Mouse (Mus musculus) adrenal gland, adult 18-20 months (tissue): ENCODE measurements around the gene Sh3bp4. TPM values are rescaled to one million over a fixed set of nuclear protein-coding genes. Genes with fewer than 3 reads are reported as not detected.

ENCODE experiments used
- DNase-seq, 2 experiments: peaks; one replicate each; pipeline ENCODE4 v3.0.0; 2021 to 2022; ENCODE audit warnings: low spot score in 2 of 2
- total RNA-seq, 2 experiments: library from RNA; stranded (reverse); gene quantifications; 1 replicate in 1 of 2; 2 replicates in 1 of 2; pipeline ENCODE4 v1.2.3; 2021

Gene Sh3bp4
- total RNA-seq, 2 experiments from 2014 or later, result 19.4 to 21.1 TPM

DNA sequence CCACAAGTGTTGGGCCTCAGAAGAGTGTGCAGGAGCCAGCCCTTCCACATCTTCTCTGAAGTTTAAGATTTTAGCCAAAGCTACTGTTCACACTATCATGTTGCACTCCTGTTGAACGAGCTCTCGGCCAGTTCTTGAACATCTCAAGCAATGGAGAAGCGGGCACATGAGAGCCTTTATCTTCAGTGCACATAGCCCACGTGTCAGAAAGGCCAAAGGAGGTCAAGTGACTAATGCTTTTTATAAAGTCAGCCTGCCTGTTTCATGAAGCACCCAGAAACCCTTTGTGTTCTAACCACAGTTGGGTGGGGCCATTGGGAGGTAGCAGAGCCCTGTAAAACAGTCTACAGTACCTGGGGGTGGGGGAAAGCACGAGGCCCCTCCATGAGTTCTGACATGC is 52.2 kb downstream of the Sh3bp4 start:
- no peak for DNase-seq

DNA sequence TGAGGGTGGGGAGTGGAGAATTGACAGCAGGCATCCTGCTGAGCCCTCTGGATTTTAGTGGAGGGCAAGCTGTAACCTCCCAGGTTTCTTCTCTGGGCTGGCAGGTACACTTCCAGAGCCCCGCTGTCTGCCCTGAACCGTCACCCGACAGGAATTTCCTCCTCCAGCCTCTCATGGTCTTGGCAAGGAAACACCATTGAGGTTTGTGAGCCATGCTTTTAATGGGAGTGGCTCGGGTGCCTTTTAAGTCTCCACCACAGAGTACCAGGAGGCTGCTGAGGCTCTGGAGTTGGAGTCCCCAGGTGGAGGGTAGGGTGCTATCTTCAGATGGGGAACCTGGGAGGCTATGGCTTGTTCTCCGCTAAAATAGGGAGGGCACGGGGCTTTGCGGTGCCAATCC is 53.9 kb downstream of the Sh3bp4 start:
- no peak for DNase-seq

DNA sequence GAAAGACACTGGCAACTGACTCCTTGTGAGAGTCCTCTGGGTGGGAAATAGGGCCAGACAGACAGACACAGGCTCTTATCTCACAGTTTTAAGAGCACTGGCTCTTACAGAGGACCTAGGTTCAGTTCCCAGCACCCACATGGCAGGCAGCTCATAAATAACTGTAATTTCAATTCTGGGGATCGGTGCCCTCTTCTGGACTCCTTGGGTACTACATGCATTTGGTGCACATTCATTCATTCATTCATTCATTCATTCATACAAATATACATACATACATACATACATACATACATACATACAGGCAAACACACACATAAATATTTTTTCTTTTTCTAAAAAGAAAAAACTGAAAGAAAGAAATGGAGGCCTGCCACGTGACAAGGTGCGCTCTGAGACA is 56.9 kb downstream of the Sh3bp4 start:
- no peak for DNase-seq

DNA sequence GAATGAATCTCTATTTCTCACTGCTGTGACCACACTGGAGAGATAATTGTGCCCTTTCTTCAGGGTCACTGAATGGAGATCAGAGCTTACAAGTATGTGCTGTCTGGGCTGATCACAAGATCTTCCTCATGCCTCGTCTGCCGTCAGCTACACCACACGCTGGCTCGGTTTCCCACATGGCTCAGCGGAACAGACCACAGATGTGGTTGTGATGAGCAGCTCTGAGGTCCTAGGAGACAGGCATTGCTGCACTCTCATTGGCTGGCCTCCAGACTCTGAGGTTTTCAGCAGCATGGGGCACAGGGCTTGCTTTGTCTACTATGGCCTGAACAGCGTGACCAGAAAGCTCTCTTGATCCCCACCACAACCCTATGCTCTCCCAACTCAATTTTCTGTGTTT is 60.2 kb downstream of the Sh3bp4 start:
- no peak for DNase-seq

DNA sequence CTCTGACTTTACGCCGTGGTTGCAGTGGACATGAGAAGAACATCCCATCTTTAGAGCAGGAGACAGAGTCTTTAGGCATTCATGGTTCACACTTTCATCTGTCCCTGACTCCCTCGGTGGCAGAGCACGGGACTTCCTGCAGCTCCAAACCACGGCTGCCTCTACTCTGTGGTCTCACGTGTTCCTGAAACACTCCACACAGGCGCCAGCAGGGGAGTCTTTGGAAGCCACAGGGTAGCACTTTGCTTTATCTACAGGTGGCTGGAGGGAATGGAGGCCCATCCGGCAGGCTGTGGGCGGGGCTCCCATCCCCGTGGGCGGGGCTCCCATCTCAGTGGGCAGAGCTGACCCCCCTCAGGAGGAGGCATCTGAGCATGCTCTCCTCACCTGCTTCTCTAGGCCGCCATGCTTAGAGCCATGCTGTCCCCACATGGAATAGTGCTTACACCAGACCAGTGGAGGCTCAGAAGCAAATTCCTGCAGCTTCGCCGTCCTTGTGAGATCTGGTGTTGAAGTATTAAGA is 60.9 kb downstream of the Sh3bp4 start:
- no peak for DNase-seq

DNA sequence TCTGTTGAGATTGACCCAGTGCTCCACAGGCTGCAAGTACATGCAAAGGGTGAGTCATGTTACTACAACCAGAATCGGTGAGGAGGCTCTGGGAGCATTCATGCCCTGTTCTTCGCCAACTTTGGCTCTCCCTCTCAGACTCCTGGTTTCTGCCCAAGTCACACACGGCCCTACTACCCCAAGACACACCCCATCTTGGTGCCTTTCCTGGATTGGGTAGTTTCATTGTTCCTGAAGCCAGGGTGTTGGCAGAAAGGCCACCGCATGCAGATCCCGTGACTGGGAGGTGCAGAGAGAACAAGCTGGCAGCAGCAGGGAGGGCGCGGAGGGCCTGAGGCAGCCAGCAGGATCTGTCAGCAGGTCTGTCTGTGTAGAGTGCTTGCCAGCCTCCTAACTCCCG is 61.5 kb downstream of the Sh3bp4 start:
- no peak for DNase-seq

DNA sequence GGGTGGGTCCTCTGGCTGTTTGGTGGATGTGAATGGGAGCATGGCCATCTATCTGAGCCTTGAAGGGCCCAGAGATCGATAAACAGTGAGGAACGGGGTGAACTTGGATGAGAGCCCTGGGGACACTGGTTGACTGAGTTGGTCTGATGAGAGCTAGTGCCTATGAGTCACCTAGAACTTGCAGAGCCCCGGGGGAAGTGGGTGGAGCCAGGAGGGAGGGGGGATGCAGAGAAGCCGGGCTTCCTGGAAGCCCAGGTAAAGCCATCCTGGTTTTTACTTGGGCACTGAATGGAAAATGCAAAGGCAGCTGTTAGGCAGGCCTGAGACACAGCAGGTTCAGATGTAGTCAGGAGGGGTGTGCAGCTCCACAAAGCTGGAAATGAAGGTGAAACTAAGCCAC is 63.1 kb downstream of the Sh3bp4 start:
- DNase-seq, result no peak

DNA sequence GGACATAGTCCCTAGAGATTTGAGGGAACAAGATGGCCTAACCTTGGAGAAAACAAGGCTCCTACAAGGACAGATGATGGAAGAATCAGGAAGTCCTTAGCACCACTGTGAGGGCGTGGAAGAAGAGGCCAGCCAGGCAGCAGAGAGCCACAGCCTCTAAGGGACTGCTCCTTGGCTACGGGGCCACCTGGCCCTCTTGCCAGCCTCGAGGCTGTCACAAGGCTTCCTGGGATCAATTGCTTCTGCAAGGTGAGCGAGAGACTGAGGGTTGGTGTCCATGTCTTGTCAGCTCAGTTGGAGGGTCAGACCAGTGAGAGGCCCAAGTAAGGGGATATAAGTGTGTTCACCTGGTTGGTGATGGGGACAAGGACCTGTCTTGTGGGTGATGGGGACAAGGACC is 63.5 kb downstream of the Sh3bp4 start:
- DNase-seq, result no peak

DNA sequence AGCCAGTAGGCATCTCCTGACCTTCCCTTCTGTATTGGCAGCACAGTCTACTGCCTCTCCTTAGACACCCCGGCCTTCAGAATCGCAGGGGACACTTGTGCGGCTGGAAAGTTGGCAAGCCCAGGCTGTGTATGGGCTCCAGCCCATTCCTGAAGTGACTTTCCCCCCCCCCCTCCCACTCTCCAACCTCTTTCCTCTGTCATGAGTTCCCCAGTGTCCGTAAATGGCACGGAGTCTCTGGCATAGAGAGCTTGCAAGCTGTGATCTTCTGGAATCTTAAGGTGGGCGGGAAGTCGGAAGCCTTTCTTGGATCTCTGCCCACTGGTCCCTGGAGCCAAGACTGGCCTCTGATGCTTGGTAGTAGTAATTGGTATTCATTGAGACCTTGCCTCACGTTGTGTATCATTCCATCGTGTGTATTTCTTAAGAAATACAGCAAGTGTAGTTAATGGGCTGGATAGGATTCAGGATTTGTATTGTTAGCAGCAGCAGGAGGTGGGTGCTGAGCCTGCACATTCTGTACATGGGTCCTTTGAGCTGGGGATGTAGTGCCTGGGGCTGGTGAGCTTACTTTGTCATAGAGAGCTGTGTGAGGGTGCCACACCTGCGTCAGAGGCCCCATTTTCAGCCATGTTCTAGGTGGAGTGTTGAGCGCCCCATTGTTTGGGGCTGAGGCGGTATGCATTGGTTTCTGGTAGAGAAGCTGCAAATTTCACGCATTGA is 66.0 kb downstream of the Sh3bp4 start:
- DNase-seq, result no peak

DNA sequence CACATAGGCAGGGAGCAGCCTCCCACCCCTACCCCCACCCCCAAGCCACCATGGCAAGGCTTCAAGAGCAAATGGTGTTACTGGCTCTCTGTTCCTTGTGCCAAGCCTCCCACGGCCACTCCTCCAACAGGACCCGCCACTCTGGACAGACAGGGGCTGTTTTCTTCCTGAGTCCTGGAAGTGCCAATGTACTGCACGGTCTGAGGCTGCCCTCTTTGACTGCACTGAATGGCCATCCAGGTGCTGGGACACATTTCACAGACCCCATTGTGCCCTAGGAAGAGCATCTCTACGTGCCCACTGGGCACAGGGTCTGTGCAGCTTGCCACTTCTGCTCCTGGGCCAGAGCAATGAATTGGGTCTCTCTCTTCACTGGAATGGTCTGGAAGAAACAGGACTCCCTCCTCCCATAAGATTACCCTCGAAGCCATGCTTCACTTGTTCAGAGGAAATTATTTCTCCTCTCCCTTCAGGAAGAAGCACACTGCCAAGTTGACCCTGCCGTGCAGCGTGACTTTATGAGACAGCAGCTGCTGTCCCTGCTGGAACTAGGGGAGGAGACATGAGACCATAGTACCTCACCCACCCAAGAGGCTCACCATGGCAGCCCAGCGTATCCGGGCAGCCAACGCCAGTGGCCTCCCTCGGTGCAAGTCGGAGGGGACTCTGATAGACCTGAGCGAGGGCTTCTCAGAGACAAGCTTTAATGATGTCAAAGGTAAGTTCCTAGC is 67.0 kb downstream of the Sh3bp4 start:
- DNase-seq, result no peak

DNA sequence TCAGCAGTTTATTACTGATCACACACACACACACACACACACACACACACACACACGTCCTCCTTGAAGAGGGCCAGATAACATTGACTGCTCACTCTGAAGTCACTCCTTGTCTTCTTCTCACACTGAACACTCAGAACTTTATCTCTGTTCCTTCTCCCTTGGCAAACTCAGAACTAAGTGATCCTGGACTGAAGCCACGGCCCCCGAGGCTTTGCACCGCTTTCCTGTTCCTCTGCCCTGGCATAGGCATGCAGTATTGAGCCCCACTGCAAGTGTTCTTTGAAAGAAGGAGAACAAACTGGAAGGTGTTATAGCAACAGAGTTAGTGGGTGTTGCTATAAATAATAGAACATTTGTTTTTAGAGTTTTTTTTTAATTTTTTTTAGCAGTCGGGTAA is 68.1 kb downstream of the Sh3bp4 start:
- no peak for DNase-seq

DNA sequence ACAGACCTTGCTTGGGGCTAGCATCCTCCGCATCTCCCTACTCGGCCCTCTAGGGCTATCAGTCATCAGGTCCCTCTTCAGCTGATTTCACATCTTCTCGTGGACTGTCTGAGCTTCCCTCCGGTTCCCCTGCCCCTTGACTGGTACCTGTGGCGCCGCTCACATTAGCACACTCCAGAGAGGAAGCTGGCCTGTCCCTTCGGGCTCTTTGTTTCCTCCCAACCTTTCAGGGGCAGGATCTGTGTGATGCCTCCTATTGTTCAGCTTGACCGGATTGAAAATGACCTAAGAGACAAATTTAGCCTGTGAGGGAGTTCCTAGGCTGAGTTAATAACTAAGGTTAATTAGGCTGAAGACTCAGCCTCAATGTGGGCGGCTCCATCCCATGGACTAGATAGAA is 69.9 kb downstream of the Sh3bp4 start:
- DNase-seq, result no peak

DNA sequence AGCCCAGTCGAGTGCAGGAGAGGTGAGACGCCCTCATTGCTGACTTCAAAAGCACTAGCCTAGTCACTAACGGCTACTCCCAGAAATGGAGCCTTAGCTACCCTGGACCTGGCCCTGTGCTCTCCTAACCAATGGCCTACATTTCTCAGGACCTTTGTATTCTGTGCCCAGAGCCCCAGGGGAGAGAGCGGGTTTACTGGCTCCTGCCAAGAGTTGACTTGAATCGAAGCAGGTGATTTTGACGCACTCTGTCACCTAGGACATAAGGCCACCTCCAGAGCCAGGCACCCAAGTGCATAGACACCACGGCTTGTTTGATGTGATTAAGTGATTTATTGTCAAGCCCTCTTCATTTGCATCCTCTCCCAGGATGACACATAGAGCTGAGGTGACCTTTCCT is 80.9 kb downstream of the Sh3bp4 start:
- DNase-seq, result no peak

DNA sequence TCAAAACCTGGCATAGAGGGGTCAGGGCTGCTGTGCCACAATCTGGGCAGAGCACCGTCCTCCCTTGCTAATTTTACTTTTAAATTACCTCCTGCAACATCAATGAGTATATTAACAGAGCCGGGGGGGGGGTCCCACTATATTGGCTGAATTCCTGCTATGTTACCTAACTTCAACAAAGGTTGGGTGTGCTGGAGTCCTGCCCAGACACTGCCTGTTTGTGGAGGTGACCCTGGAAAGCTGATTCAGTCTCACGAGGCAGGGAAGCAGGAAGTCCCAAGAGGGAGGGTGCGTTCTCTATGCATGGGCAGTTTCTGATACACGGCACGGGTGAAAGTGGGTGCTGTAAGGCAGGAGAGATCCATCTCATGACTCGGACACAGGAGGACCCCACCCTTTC is 82.4 kb downstream of the Sh3bp4 start:
- DNase-seq, result no peak

DNA sequence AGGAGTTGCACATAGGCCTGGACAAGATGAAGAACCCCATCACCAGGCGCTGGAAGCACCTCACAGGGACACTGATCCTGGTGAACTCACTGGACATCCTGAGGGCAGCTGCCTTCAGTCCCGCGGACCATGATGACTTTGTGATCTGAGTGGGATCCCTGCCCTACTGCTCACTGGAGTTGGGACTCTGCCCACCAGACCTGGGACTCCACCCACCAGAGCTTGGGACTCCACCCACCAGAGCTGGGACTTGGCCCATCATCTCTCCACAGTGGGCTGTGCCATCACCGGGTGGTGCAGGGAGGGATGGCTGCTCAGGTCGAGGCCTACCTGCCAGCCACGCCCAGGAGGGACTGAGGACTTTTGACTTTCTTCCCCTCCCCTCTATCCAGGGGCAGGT is 83.0 kb downstream of the Sh3bp4 start:
- DNase-seq, result no peak

DNA sequence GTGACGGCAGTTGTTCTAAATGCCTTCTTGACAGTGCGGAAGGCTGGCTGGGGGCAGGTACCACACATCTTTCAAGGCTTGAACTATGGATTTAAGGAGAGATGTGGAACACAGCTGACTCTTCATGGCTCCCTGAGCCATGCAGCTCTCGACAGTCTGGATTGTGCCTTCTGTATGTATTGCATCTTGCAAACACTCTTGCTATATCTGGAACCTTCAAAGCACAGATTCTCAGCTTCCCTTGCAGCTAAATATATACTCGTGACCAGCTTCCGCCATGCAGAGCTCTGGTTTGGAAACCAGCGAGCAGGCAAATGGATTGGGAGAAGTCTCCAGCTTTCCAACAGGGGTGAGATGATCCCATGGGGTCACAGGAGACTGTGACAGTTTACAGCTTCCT is 93.3 kb downstream of the Sh3bp4 start:
- no peak for DNase-seq

DNA sequence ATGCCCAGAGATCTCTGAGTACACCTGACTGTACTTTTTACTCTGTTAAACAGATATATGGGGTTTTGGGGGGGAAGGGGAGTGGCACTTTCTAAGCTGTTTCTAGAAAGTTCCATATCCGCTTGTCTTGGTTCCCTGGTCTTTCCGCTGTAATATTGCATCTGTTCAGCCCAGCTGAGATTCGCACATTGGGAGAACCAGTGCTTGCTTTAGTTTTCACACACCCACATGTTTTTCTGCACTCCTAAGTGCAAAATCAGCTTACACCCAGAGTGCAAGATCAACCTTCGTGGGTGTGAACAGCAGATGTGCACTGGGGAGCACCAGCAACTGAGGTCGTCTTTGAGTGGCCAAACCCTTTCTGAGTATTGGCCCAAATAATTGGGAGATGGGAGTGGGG is 94.1 kb downstream of the Sh3bp4 start:
- DNase-seq, result no peak

DNA sequence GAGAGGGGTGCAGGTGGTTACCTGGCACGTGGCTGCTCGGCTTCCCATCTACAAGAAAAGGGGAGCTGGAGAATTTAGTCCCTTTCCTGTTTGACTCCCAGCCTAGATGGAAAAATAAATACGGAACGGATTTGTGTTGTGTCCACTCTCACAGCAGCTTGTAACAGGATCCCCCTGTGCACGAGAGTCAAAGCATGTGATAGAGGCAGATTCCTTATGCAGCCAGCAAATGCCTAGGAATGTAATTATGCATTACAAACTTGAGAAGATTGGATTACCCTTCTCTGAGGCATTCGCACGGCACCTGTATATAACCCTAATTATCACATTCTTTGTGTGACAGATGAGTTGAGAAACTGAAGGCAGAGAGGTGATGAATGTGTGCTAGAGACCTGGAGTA is 94.5 kb downstream of the Sh3bp4 start:
- DNase-seq, result no peak

DNA sequence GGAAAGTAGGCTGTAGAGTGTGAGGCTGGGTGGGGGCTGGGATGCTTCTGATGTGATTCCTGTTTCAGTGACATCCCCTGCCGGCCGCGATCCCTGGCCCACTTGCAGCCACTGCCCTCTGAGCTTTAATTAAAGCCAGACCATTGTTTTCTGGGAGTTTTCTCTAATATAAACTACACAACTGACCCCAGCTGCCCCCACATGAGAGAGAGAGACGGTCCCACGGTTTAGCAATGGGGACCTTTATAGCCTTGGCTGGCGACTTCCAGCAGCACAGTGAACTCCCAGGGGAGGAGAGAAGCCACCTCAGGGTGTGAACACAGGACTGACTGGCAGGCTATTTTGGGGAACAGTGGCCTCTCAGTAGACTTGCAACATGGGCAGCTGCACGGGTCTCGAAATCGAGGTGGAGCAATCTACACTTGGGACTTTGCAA is 96.6 kb downstream of the Sh3bp4 start:
- DNase-seq, result no peak

DNA sequence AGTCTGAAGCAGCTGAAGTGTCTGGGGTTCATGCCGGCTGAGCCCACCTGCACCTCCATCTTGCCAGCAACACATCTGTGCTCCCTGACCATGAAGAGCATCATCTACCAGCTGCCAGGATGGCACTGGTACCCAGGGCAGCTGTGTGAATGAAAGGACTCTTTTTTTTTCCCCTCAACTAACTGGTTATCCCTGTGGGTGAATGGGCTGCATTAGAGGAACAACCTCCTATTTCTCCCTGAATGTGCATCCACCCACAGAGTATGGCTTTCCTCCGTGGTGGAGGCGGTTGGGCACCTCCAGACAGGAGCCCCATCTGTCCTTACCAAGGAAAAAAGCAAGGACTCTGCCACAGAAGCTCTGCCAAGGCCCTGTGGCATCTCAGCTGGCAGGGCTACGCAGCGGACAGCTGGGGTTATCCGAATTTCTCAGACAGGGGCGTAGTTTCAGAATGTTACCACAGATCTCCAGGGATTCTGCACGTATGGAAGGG is 101.1 kb downstream of the Sh3bp4 start:
- DNase-seq, result no peak

DNA sequence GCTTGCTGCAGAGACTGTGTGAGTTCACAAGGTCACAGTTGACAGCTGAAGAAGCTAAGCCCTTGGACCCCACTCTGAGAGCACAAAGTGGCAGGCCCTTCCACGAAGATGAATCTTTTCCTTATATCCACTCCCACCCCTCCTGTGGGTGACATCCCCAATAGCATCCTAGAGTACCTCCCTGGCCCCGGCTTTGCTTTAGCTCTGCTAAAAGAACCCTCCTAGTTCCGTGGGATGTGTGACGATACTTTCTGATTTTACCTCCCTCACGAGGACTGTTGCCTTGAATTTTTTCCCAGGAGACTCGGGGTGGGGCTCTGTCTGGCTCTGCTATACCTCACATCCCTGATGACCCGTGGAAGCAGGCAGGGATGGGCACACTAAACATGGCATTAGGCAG is 104.4 kb downstream of the Sh3bp4 start:
- DNase-seq, result no peak

DNA sequence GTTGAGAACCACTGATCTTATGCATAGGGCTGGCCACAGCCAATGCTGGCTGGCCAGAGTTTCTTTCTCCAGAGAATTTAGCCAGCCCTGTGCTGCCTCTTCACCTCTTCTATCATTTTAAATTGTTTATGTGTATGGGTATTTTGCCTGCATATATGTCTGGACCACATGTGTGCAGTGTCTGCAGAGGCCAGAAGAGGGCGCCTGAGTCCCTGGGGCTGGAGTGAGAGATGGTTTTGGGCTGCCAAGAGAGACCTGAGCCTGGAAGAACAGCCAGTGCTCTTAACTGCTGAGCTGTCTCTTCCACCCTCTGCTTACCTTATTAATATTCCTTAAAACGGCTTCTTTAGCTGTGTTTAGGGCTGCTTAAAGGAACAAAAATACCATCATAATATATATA is 105.1 kb downstream of the Sh3bp4 start:
- no peak for DNase-seq
